Mouse (Mus musculus): Measurements from ENCODE around the gene Bst2.
"Not testable (repeated sequence)": the region's sequence is repeated elsewhere in the genome, so short reads cannot be mapped to it uniquely, and the experiment has no call there.

The Bst2 gene

GRCm38 (mm10) chr8:71525226-71526050, 11.8 kb downstream of the Bst2 start, which contains the start of gene Ccdc194:
Ccdc194 (minus strand) TSS chr8:71525711.
- no peak for ATAC-seq (ENCODE audit: insufficient number of reproducible peaks, low FRiP score, low TSS enrichment)

DNA sequence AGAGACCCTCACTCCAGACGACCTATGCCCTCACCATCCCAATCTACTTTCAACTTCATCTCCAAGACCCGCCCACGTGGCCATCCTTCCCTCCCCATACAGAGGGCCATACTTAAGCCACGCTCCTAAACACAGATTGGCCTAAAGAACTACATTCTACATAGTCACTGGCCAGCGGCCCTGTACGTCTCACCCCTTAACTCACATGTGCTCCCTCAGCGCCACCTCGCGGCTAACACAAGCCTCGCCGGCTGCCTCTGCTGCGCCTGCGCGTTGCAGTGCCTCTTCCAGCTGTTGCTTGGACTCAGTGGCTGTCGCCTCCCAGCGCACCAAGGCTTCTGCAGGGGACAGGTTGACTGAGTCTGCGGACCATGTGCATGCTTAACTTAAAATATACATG, 15.6 kb downstream of the Bst2 start:
- peak; percentile 85 for ATAC-seq (ENCODE audit: insufficient number of reproducible peaks, low FRiP score, low TSS enrichment)

GRCm38 (mm10) chr8:71519037-71519825, 18.0 kb downstream of the Bst2 start:
- ATAC-seq (ENCODE audit: insufficient number of reproducible peaks, low FRiP score, low TSS enrichment): not testable (repeated sequence)

- no peak for ATAC-seq (ENCODE audit: insufficient number of reproducible peaks, low FRiP score, low TSS enrichment)
These were observed 20.5 kb downstream of the Bst2 start for GRCm38 (mm10) chr8:71516786-71517185.

GRCm38 (mm10) chr8:71515043-71515442, 22.2 kb downstream of the Bst2 start:
- no peak for ATAC-seq (ENCODE audit: insufficient number of reproducible peaks, low FRiP score, low TSS enrichment)

DNA sequence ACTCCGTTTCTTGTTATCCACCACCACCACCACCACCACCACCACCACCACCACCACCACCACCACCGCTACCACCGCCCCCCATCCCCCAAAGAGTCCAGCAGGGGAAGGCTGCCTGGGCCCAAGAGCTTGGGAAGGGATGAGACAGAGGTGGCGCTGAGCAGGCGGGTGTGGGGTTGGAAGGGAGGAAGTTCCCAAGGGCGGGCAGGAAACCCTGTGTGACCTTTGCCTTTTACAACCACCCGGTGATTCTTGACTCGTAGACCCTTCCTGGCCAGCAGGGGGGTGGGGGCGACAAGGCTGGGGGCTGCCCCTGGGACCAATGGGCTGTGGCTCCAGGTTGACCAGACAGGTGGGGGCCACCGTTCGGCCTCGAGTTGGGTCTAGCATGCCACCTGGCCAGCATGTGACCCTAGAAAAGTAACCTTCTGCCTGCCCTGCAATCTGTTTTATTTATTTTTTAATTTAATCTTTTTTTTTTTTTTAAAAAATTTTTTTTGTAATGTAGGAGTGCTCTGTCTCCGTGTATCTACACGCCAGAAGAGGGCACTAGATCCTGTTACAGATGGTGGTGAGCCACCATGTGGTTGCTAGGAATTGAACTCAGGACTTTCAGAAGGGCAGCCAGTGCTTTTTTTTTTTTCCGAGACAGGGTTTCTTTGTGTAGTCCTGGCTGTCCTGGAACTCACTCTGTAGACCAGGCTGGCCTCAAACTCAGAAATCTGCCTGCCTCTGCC, 24.1 kb downstream of the Bst2 start:
- ATAC-seq (ENCODE audit: insufficient number of reproducible peaks, low FRiP score, low TSS enrichment): no peak

GRCm38 (mm10) chr8:71511644-71512043, 25.6 kb downstream of the Bst2 start, which contains the start of gene Plvap:
Plvap (minus strand) TSS chr8:71511752.
- ATAC-seq (ENCODE audit: insufficient number of reproducible peaks, low FRiP score, low TSS enrichment): no peak

- no peak for ATAC-seq (ENCODE audit: insufficient number of reproducible peaks, low FRiP score, low TSS enrichment)
These were observed 27.9 kb downstream of the Bst2 start for GRCm38 (mm10) chr8:71509316-71509715.

DNA sequence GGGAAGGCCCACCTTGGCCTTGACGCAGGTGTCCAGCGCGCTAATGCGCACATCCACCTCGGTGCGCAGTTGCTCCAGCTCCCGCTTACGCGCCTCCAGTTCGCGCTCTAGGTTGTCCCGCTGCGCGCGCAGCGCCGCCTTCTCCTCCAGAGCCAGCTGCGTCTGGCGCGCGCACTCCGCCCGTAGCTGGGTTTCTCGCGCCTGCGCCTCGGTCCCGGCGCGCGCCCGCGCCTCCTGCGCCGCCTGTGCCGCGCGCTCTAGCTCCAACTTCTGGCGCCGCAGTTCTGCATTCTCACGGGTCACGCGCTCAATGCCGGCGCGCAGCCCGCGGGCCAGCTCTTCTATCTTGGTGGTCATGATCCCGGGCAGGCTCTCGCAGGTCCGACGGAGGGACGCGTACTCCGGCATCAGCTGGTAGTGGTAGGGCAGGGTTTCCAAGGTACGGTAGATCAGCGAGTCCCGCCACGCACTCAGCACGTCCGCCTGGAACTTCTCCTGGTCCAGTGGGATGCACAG, 29.6 kb downstream of the Bst2 start:
- peak; percentile 73 for ATAC-seq (ENCODE audit: insufficient number of reproducible peaks, low FRiP score, low TSS enrichment)

GRCm38 (mm10) chr8:71505979-71506378, 31.3 kb downstream of the Bst2 start:
- ATAC-seq (ENCODE audit: insufficient number of reproducible peaks, low FRiP score, low TSS enrichment): no peak

DNA sequence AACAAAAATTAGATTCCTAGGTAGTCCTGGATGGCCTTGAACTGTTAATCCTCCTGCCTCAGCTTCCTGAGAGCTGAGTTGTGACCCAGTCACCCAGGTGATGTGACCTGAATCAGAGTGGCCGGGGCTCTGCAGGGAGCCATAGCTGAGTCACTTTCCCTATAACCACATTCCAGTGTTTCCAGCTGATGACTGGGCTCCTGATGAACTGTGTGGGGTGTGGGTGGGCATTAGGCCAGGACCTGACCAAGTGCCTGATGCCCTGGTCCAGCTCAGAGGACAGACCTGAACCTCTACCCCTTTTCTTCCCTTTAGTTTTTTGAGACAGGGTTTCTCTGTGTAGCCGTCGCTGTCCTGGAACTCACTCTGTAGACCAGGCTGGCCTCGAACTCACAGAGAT, 31.9 kb downstream of the Bst2 start:
- ATAC-seq (ENCODE audit: insufficient number of reproducible peaks, low FRiP score, low TSS enrichment): no peak

GRCm38 (mm10) chr8:71504349-71504748, 32.9 kb downstream of the Bst2 start:
- ATAC-seq (ENCODE audit: insufficient number of reproducible peaks, low FRiP score, low TSS enrichment): no peak

DNA sequence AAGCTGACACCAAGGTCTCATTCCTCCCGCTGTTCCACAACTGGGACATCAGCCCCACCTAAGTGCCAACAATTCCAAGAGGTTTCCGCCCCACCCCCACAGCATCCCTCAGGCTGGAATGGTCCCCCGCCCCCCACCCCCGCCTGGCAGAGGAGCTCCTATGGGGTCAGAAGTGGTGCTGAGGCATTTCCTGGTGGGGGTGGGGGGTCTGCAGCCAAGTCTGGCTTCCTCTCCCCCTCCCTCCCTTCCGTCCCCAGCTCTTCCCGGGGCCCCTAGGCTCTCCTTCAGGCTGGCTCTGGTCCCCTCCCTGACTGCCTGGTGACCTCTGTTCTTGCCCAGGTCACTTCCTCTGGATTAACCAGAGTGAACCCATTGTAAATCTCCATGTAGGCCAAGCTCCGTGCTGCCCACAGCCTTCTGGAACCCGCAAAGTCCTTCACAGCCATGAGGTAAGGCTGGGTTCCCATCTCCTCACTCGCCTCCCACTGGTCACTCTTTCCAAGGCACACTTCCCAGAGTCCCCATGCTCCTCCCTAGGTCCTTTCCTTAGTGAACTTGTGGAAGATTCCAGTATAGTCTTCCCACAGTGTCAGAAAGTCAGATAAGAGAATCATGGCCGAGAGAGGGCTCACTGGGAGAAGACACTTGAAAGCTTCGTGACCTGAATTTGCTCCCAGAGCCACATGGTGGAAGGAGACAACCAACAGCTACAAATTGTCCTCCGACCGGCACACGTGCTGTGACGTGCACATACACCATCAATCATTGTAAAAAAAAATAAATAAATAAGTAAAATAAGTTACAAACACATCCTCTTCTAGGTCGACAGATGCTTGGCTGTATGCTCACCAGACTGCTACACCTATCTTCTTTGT, 38.2 kb downstream of the Bst2 start:
- ATAC-seq (ENCODE audit: insufficient number of reproducible peaks, low FRiP score, low TSS enrichment): no peak

DNA sequence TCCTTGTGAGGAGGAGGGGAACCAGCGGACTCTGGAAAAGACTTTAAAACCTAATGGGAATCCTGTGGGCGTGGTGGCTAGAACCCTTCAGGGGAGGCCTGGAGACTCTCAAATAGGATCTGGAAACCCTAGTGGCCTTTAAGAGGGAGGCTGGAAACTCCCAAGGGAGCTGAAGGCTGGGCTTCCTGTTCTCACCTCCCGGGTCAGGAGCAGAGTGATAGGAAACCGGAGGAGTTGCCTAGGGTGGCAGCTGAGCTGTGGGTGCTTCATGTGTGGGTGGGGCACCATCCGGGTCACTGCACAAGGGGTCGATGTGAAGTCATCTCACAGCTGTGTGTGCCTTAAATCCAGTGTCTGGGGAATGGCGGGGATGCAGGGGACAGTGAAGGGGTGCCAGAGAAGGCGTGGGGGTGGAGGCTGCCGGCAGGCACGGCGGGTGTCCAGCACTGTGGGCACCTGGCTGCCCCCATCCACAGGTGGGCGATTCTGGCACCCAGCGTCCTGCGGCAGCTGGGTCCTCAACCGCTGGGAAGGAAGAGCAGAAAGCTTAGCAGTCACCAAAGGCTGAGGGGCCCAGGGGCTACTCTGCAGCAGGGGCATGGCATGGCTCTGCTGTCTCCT, 39.3 kb downstream of the Bst2 start:
- no peak for ATAC-seq (ENCODE audit: insufficient number of reproducible peaks, low FRiP score, low TSS enrichment)

GRCm38 (mm10) chr8:71497077-71497645, 40.1 kb downstream of the Bst2 start:
- no peak for ATAC-seq (ENCODE audit: insufficient number of reproducible peaks, low FRiP score, low TSS enrichment)

GRCm38 (mm10) chr8:71496481-71496880, 40.8 kb downstream of the Bst2 start:
- ATAC-seq (ENCODE audit: insufficient number of reproducible peaks, low FRiP score, low TSS enrichment): peak; percentile 29; the same call in 1 of the 2 replicates

GRCm38 (mm10) chr8:71495811-71496210, 41.4 kb downstream of the Bst2 start:
- ATAC-seq (ENCODE audit: insufficient number of reproducible peaks, low FRiP score, low TSS enrichment): no peak

GRCm38 (mm10) chr8:71495039-71495438, 42.2 kb downstream of the Bst2 start:
- ATAC-seq (ENCODE audit: insufficient number of reproducible peaks, low FRiP score, low TSS enrichment): 0 out of 2 replicates have a peak, but pooled peaks have one; percentile 54

DNA sequence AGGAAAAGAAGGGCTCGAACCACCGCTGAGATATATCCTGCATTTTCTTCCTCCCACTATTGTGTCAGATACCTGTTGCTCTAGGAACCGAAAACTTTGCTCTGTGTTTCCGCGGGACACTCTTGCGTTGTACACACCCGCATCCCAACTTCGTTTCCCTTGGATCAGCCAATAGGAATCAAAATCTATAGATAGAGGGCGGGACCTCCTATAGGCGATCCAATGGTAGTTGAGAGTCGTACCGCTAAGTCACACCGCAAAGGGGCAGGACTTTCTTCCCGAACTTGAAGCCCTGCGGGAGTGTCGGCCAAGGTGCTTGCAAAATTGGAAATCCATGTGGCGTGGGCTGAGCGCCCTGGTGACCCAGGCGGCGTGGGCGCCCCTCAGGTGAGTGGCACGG, 48.8 kb downstream of the Bst2 start:
- ATAC-seq (ENCODE audit: insufficient number of reproducible peaks, low FRiP score, low TSS enrichment): peak; percentile 77

All from cerebellum, adult (tissue).